Mouse (Mus musculus): ENCODE measurements around the gene Rcsd1.

DNA sequence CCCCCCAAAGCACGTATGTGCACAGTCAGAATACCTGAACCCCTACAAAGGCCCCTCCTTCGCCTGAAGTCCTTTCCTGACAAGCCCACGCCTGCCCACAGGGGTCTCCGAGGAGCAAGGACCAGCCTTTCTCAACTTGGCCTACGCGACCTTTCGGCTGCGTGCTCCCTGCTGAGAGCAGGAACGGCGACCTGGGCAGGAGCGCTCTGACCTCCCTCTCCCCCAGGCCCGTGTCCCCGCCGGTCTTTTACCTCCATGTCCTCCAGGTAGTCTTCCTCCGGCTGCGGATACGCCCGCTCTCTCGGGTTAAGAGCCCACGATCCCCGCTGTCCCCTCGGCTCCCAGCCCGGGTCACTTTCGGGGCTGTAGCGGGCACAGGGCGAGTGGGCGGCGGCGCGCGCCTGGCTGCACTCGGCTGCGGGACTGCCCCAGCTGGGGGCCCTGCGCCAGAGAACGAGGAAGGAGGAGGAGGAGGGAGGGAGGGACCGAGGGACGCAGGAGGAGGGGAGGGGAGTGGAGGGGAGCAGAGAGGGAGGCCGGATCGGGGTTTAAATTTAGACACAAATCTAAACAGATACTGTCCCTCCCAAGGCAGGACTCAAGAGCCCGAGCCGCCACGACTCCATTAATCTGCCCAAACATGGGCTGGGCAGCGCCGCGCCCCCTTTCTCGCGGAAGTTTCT is 1.8 kb downstream of the Rcsd1 start:
- TF ChIP-seq ZNF384 (IDR thresholded peaks at IDR 0.05; ENCODE audit: low read depth, low read length) = no peak
- TF ChIP-seq CTCF (conservative IDR thresholded peaks at IDR 0.05 in 1 of 2, IDR thresholded peaks at IDR 0.05 in 1 of 2; ENCODE audit: low read depth in 2 of 2, low read length in 2 of 2) = no peak
- peak; percentile 45; the same call in 1 of the 2 replicates for TF ChIP-seq POLR2A (IDR thresholded peaks at IDR 0.05; ENCODE audit: low read depth, low read length)
- no peak for TF ChIP-seq SIN3A (IDR thresholded peaks at IDR 0.05; ENCODE audit: low read length)
- TF ChIP-seq BHLHE40 (IDR thresholded peaks at IDR 0.05; ENCODE audit: low read depth, low read length) = no peak
- TF ChIP-seq MXI1 (IDR thresholded peaks at IDR 0.05; ENCODE audit: low read depth, low read length) = peak; percentile 18
- TF ChIP-seq MAZ (IDR thresholded peaks at IDR 0.05; ENCODE audit: low read depth, low read length) = peak; percentile 89
- TF ChIP-seq GABPA (IDR thresholded peaks at IDR 0.05; ENCODE audit: insufficient replicate concordance, low read depth, low read length) = no peak
- TF ChIP-seq TCF12 (IDR thresholded peaks at IDR 0.05; ENCODE audit: low read depth, low read length) = no peak
- no peak for TF ChIP-seq RCOR1 (conservative IDR thresholded peaks at IDR 0.05; ENCODE audit: low read depth, low read length)
- TF ChIP-seq MEF2A (IDR thresholded peaks at IDR 0.05; ENCODE audit: borderline replicate concordance, low read depth, low read length) = 0 out of 2 replicates have a peak, but pooled peaks have one; percentile 49
- TF ChIP-seq USF2 (conservative IDR thresholded peaks at IDR 0.05; ENCODE audit: low read depth, low read length) = no peak
